Mouse (Mus musculus): ENCODE data around the gene Pstpip1.

DNA sequence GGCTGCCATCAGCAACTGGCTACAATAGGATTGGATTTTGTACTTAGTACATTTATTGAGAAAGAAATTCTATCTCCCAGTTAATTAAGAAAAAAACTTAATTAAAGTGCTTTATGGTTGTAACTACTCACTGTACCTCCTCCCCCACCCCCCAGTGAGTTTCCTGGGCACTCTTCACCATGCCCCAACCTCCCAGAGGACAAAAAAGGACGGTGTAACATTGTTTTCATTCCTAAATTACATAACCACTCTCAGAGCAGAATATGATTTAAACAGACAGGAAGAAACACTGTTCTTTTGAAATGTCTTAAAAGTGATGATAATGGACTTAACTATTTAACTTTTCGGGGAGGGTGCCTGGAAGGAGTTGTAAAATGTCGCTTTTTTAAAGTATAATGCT, 24.8 kb upstream of the Pstpip1 start:
- TF ChIP-seq FLI1 (IDR thresholded peaks at IDR 0.05; ENCODE audit: low read length) (no peak), GATA1 (IDR thresholded peaks at IDR 0.05; ENCODE audit: borderline replicate concordance, low read length) (no peak)

Data from megakaryocyte, embryonic 14.5 days (primary cell).